Mouse (Mus musculus) liver, embryonic 11.5 days (tissue): ENCODE results near the gene Zmym2. TPM values are rescaled to one million over a fixed set of nuclear protein-coding genes. Genes with fewer than 3 reads are reported as not detected.
"Not testable (repeated sequence)": the region's sequence is repeated elsewhere in the genome, so short reads cannot be mapped to it uniquely, and the experiment has no call there.

Source experiments
- ATAC-seq: fragments of 200-750 bp; cut with Nextera tagmentation; replicated peaks from 2 replicates; pipeline ENCODE4 v1.8.0; 2017; ENCODE audit warnings: moderate number of reproducible peaks, mild to moderate bottlenecking, moderate TSS enrichment, moderate library complexity; ENCODE audit not compliant: low FRiP score
- DNase-seq: peaks from one replicate; pipeline ENCODE4 v3.0.0-alpha.2; 2017; ENCODE audit warnings: low spot score
- H3K27ac ChIP-seq: fragments of 300-500 bp; sonication (generic); 2 replicates; pipeline ENCODE4 v1.5.1; 2014; ENCODE audit warnings: mild to moderate bottlenecking, low read depth, low read length, control low read depth
- H3K27me3 ChIP-seq: fragments of 300-500 bp; sonication (generic); replicated peaks from 2 replicates; pipeline ENCODE4 v1.6.1; 2014; ENCODE audit warnings: low read length, mixed read lengths; ENCODE audit not compliant: control insufficient read depth, insufficient read depth
- H3K36me3 ChIP-seq: fragments of 300-500 bp; sonication (generic); 2 replicates; pipeline ENCODE4 v1.6.1; 2014; ENCODE audit warnings: mild to moderate bottlenecking, low read length, moderate library complexity, mixed read lengths; ENCODE audit not compliant: control insufficient read depth, insufficient read depth
- H3K4me1 ChIP-seq: fragments of 300-500 bp; sonication (generic); replicated peaks from 2 replicates; pipeline ENCODE4 v1.6.1; 2014; ENCODE audit warnings: low read length, mixed read lengths; ENCODE audit not compliant: control insufficient read depth, insufficient read depth
- H3K4me2 ChIP-seq: fragments of 300-500 bp; sonication (generic); 2 replicates; pipeline ENCODE4 v1.6.1; 2014; ENCODE audit warnings: mild to moderate bottlenecking, control low read depth, moderate library complexity
- H3K4me3 ChIP-seq: fragments of 300-500 bp; sonication (generic); 2 replicates; pipeline ENCODE4 v1.5.1; 2014; ENCODE audit warnings: low read depth, low read length, control low read depth
- H3K9ac ChIP-seq: fragments of 300-500 bp; sonication (generic); 2 replicates; pipeline ENCODE4 v1.6.1; 2014; ENCODE audit warnings: low read depth, low read length, control low read depth
- H3K9me3 ChIP-seq: fragments of 300-500 bp; sonication (generic); 2 replicates; pipeline ENCODE4 v1.6.1; 2016; ENCODE audit warnings: low read length, inconsistent platforms, mixed read lengths; ENCODE audit not compliant: control insufficient read depth
- WGBS: fragments of 180-500 bp; shearing (Covaris S2); extraction: QIAGEN DNeasy Blood & Tissue Kit; methylation state at CpG from one replicate; pipeline ENCODE4 v1.1.7; 2014; 5-methylcytosine and 5-hydroxymethylcytosine counted together
- polyA plus RNA-seq: library from polyadenylated mRNA; unstranded; fragments of >200 nt; fragmentation: Nextera tagmentation; extraction: Ambion mirVana; gene quantifications from 2 replicates; pipeline ENCODE4 v1.2.1, GENCODE M21; 2014

The Zmym2 gene
- polyA plus RNA-seq = 24.4 and 32.0 TPM in 2 replicates

DNA sequence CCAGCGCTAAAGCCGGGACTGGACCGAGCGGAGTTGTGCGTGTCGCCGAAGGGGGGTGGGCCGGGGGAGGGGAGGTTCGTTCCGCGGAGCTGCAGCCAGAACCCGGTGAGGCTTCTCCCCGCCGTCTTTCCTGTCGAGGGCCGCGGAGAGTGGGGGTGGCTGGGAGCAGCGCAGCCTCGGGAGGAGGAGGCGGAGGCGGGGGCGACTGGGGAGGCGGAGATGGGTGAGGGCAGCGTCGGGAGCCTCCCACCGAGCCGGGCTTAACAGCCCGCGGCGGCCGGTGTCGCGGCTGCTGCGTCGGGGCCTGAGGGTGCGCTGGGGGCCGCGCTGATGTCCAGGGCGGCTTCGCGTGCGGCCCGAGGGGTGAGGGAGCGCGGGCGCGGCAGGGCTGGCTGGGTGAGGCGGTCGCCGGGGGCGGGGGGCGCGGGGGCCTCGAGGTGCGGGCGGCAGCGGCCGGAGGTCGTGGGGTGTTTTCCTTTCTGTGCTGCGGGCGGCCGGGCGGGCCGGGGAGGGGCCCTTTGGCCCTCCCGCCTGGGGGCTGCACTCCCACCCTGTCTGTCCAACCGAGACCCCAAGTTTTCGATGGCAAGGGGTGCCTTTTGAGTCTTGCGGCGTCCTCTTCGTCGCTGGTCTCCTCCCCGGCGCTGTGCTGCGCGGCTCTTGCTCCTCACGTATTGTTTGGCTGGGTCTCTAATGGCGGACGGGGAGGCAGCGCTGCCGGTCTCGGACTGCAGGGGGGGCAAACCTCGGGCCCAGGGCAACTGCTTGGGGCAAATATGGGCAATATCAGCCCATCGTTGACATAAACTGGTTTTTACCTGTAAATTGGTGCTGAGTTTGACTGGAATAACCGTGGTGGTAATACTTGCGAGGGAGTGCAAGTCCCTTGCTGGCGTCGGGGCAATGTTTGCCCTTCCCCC, at the start of gene Zmym2:
Zmym2 (plus strand) TSS at position 60 of the 920 bp plus-strand sequence.
- under 1% methylated on average over 41 of the region's 87 CpGs for WGBS
- not testable (repeated sequence) for H3K9me3 ChIP-seq, H3K4me1 ChIP-seq, H3K36me3 ChIP-seq, H3K27me3 ChIP-seq
- Histone ChIP-seq H3K27ac (peak within 1 kb of the TSS; percentile 93), H3K4me2 (peak within 1 kb of the TSS; percentile 83), H3K4me3 (peak within 1 kb of the TSS; percentile 70), H3K9ac (peak within 1 kb of the TSS; percentile 89)
- ATAC-seq (peak; percentile 75), DNase-seq (peak; percentile 87)

DNA sequence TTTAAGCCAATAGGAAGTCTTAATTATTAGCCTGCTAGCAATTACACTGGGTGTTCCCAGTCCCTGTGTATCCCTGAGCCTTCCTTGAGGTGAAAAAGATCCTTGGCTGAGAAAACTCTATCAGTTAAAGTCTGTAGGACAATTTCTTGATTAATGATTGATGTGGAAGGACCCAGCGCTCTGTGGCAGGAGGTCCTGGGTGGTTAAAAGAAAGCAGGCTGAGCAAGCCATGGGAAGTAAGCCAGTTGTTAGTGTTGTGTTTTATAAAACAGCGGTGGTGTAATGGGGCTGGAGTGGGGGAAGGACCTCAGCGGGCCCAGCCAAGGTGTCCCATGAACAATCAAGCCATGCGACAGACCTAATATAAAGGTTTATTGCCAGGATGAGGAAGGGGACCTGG, 42.4 kb upstream of the Zmym2 start:
- WGBS = 68% methylated on average over 4 of the region's 4 CpGs

DNA sequence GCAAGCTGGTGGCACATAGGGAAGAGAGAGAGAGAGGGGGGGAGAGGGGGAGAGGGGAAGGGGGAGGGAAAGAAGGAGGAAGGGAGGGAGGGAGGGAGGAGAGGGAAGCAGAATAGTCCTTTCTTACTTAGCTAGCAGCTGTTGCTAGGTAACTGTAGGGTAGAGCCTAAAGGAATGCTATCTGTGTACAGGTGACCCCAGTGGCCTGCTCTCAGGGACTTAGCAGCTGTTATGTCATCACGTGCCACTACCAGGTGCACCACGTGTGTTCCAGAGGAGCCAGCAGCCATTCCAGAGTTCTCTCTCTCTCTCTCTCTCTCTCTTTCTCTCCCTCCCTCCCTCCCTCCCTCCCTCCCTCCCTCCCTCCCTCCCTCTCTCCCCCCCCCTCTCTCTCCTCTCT, 41.9 kb upstream of the Zmym2 start:
- DNase-seq (no peak), ATAC-seq (no peak)
- Histone ChIP-seq H3K9ac (no peak overlapping the region), H3K27ac (no peak overlapping the region), H3K4me2 (no peak overlapping the region), H3K36me3 (no peaks in the 10 kb centered on the region), H3K4me1 (no peaks in the 10 kb centered on the region), H3K4me3 (no peak overlapping the region), H3K9me3 (no peaks in the 10 kb centered on the region), H3K27me3 (no peaks in the 10 kb centered on the region)
- WGBS = 58% methylated on average over 2 of the region's 2 CpGs

More for the DNA sequence above, 42.4 kb upstream of the Zmym2 start:
- Histone ChIP-seq H3K9me3 (no peaks in the 10 kb centered on the region), H3K4me1 (no peaks in the 10 kb centered on the region), H3K27me3 (no peaks in the 10 kb centered on the region), H3K4me3 (no peak overlapping the region), H3K4me2 (no peak overlapping the region), H3K36me3 (no peaks in the 10 kb centered on the region), H3K9ac (no peak overlapping the region), H3K27ac (no peak overlapping the region)
- ATAC-seq (no peak), DNase-seq (no peak)

DNA sequence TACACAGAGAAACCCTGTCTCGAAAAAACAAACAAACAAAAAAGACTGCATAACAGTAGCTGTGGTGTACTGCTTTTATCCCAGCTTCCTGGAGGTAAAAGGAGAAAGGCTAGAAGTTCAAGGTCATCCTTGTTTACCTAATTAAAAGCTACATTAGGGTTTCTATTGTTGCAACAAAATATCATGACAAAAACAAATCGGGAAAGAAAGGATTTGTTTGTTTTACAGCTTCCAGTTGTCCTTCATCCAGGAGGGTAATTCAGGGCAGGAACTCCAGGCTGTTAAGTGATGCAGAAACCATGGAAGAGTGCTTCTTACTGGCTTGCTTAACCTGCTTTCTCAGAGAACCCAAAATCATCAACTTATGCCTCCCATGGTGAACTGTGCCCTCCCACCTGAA, 38.1 kb upstream of the Zmym2 start:
- Histone ChIP-seq H3K36me3 (no peaks in the 10 kb centered on the region), H3K4me3 (no peak overlapping the region), H3K27ac (no peak overlapping the region), H3K4me2 (no peak overlapping the region), H3K4me1 (no peaks in the 10 kb centered on the region), H3K27me3 (no peaks in the 10 kb centered on the region), H3K9me3 (no peaks in the 10 kb centered on the region), H3K9ac (no peak overlapping the region)
- 56% methylated on average over 2 of the region's 2 CpGs for WGBS
- ATAC-seq (no peak), DNase-seq (no peak)

DNA sequence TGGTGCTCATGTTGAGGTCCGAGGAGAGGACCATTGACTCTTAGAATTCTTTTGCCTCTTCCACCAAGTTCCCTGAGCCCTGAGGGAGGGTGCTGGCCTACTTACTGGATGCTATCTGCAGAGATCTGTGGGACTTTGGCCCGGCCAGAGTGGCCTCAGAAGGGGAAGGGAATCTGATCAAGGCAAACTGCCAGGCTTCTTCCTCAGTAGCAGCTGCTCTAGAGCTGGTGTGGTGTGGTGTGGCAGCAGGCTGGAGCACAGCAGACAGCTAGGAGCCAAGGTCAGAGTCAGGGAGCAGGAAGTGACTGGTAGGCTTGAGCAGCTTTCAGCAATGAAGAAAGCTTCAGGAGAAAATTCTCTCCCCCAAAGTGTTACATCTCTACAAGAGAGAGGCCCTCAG, 36.8 kb upstream of the Zmym2 start:
- no peaks in the 10 kb centered on the region for H3K36me3 ChIP-seq
- H3K4me2 ChIP-seq = no peak overlapping the region
- no peaks in the 10 kb centered on the region; the same call in 1 of the 2 replicates for H3K9me3 ChIP-seq
- H3K27me3 ChIP-seq = no peaks in the 10 kb centered on the region
- H3K4me1 ChIP-seq = no peaks in the 10 kb centered on the region
- DNase-seq (no peak), ATAC-seq (no peak)
- H3K4me3 ChIP-seq = no peak overlapping the region
- H3K9ac ChIP-seq = no peak overlapping the region
- WGBS = 36% methylated on average over 2 of the region's 2 CpGs
- no peak overlapping the region for H3K27ac ChIP-seq

DNA sequence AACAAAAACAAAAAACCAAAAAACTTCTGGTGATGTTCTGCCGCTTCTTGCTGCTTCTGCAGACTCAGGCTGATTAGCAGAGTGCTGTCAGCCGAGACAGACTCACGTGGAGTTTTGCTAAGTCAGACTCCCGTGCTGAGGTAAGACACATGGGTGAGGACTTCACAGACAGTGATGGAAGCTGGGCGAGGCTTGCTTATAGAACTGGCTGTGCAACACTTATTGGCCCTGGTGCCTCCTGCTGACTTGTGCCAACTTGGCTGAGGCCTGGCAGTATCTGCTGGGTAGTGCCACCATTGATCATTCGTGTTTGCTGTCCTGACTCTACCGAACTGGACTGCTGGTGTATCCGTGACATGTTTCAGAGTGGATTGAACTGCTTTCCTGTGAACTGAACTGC, 22.4 kb upstream of the Zmym2 start:
- DNase-seq (no peak), ATAC-seq (no peak)
- Histone ChIP-seq H3K4me1 (no peaks in the 10 kb centered on the region), H3K4me3 (no peak overlapping the region), H3K4me2 (no peak overlapping the region), H3K27me3 (peaks cover 27% of the 10 kb centered on the region), H3K9me3 (no peaks in the 10 kb centered on the region), H3K36me3 (no peaks in the 10 kb centered on the region), H3K27ac (no peak overlapping the region), H3K9ac (no peak overlapping the region)
- WGBS = 58% methylated on average over 8 of the region's 8 CpGs

DNA sequence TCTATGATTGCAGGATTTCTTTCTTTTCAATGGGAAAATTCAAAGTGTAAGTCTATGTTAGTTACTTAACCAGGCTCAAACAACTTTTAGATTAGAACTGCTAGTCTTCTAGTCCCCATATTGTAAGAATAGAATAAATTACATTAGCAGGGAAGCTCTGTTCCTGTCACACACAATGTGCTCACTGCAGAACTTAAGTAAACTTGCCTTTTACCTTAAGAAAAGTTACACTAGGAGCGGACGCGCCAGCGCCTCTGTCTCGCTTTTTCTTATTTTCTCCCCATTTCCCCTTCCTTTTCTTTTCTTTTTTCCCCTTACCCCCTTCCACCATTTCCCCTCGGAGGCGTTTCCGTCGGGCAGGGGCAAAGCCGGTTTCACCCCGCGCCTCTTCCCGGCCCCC, 21.8 kb upstream of the Zmym2 start:
- Histone ChIP-seq H3K4me3 (peak overlapping the region; percentile 41), H3K36me3 (no peaks in the 10 kb centered on the region), H3K9ac (no peak overlapping the region), H3K4me1 (no peaks in the 10 kb centered on the region), H3K27ac (no peak overlapping the region), H3K4me2 (peak overlapping the region; percentile 63), H3K27me3 (peaks cover 27% of the 10 kb centered on the region), H3K9me3 (no peaks in the 10 kb centered on the region)
- whole genome bisulfite sequencing = 6% methylated on average over 13 of the region's 13 CpGs
- ATAC-seq (no peak), DNase-seq (no peak)

DNA sequence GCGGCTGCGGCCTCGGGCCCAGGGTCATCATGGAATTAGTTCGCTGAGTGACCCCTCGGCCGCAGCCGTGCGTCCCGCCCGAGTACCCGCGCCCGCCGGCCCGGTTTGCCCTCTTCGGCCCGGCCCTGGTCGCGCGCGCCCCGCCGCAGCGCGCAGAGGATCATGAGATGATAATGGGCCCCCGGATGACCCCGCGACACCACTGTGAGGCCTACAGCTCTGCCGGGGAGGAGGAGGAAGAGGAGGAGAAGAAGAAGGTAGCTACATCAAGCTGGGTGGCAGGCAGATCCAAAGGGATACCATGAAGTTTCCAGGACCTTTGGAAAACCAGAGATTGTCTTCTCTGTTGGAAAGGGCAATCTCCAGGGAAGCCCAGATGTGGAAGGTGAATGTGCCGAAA, 21.3 kb upstream of the Zmym2 start:
- H3K4me2 ChIP-seq = peak overlapping the region; percentile 63
- 2% methylated on average over 30 of the region's 30 CpGs for WGBS
- peak overlapping the region; percentile 41 for H3K4me3 ChIP-seq
- not testable (repeated sequence) for ATAC-seq, H3K27ac ChIP-seq, H3K9me3 ChIP-seq, H3K4me1 ChIP-seq, H3K36me3 ChIP-seq, H3K9ac ChIP-seq, DNase-seq
- peaks cover 27% of the 10 kb centered on the region for H3K27me3 ChIP-seq

DNA sequence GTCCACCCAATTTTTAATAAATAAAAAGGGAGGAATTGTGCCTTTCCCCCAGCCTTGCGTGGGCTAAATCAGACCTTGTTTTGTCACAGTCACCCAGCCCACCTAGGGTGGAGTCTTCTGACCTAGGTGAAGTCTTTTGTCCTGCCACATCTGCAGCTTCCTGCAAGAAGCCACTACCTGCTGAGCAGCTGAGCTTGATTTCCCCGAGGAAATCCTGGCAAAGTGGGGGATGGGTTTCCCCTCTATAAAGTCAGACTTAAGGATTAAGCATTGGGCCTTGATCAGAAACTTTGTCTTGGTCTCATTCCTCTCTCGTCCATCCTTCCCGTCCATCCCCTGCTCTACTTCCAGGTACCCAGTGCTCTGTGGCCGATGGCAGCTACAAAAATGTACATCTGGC, 12.9 kb upstream of the Zmym2 start:
- DNase-seq = no peak
- no peak overlapping the region for H3K4me2 ChIP-seq
- no peaks in the 10 kb centered on the region for H3K36me3 ChIP-seq
- no peak overlapping the region for H3K27ac ChIP-seq
- H3K4me3 ChIP-seq = no peak overlapping the region
- no peaks in the 10 kb centered on the region for H3K4me1 ChIP-seq
- H3K9me3 ChIP-seq = no peaks in the 10 kb centered on the region
- no peak for ATAC-seq
- 83% methylated on average over 5 of the region's 5 CpGs for WGBS
- H3K27me3 ChIP-seq = no peaks in the 10 kb centered on the region
- H3K9ac ChIP-seq = no peak overlapping the region
